Mouse (Mus musculus): Measurements from ENCODE around the gene Atxn2.

The Atxn2 gene

GRCm38 (mm10) chr5:121834991-121835747 lies 124.0 kb downstream of the Atxn2 start:
- in situ Hi-C loops (cut with MboI, MseI) = no loop called here

- in situ Hi-C loops (cut with MboI, MseI) = no loop called here
Measured at GRCm38 (mm10) chr5:121835949-121836691, 125.0 kb downstream of the Atxn2 start.

- in situ Hi-C loops (cut with MboI, MseI) = no loop called here
Measured at GRCm38 (mm10) chr5:121836692-121837415, 125.7 kb downstream of the Atxn2 start.

GRCm38 (mm10) chr5:121837441-121838340 lies 126.6 kb downstream of the Atxn2 start, which contains the start of gene Sh2b3:
Gene Sh2b3 (minus strand): TSS chr5:121837646.
- in situ Hi-C loops (cut with MboI, MseI) = no loop called here

GRCm38 (mm10) chr5:121838341-121839127 lies 127.4 kb downstream of the Atxn2 start:
- in situ Hi-C loops (cut with MboI, MseI) = no loop called here

- in situ Hi-C loops (cut with MboI, MseI) = no loop called here
Measured at GRCm38 (mm10) chr5:121839128-121839473, 128.0 kb downstream of the Atxn2 start.

- in situ Hi-C loops (cut with MboI, MseI) = no loop called here
Measured at GRCm38 (mm10) chr5:121841516-121841915, 130.4 kb downstream of the Atxn2 start.

- in situ Hi-C loops (cut with MboI, MseI) = no loop called here
Measured at GRCm38 (mm10) chr5:121841973-121842372, 130.8 kb downstream of the Atxn2 start.

GRCm38 (mm10) chr5:121842665-121843118 lies 131.6 kb downstream of the Atxn2 start:
- in situ Hi-C loops (cut with MboI, MseI) = no loop called here

- in situ Hi-C loops (cut with MboI, MseI) = no loop called here
Measured at GRCm38 (mm10) chr5:121843138-121843905, 132.2 kb downstream of the Atxn2 start.

- in situ Hi-C loops (cut with MboI, MseI) = loop anchor here (5.0 kb wide), 1 partner anchor 33 kb away; no protein-coding TSS in a partner anchor
Measured at GRCm38 (mm10) chr5:121845361-121845760, 134.2 kb downstream of the Atxn2 start.

- in situ Hi-C loops (cut with MboI, MseI) = loop anchor here (5.0 kb wide), 1 partner anchor 34 kb away; no protein-coding TSS in a partner anchor
Measured at GRCm38 (mm10) chr5:121846322-121846721, 135.2 kb downstream of the Atxn2 start.

GRCm38 (mm10) chr5:121847269-121847668 lies 136.1 kb downstream of the Atxn2 start:
- in situ Hi-C loops (cut with MboI, MseI) = loop anchor here (5.0 kb wide), 1 partner anchor 35 kb away; no protein-coding TSS in a partner anchor

GRCm38 (mm10) chr5:121848035-121848519 lies 136.9 kb downstream of the Atxn2 start:
- in situ Hi-C loops (cut with MboI, MseI) = loop anchor here (5.0 kb wide), 1 partner anchor 36 kb away; no protein-coding TSS in a partner anchor

GRCm38 (mm10) chr5:121848743-121849142 lies 137.6 kb downstream of the Atxn2 start, which contains the start of gene Pheta1:
Gene Pheta1 (plus strand): TSS chr5:121848984.
- in situ Hi-C loops (cut with MboI, MseI) = loop anchor here (5.0 kb wide), 1 partner anchor 36 kb away; no protein-coding TSS in a partner anchor

- in situ Hi-C loops (cut with MboI, MseI) = loop anchor here (5.0 kb wide), 1 partner anchor 37 kb away; no protein-coding TSS in a partner anchor
Measured at GRCm38 (mm10) chr5:121849478-121850349, 138.6 kb downstream of the Atxn2 start.

- in situ Hi-C loops (cut with MboI, MseI) = no loop called here
Measured at GRCm38 (mm10) chr5:121853368-121854051, 142.4 kb downstream of the Atxn2 start.
